Mouse (Mus musculus) limb, embryonic 11.5 days (tissue): Measurements from ENCODE around the gene Zbtb7a. TPM values are rescaled to one million over a fixed set of nuclear protein-coding genes. Genes with fewer than 3 reads are reported as not detected.

Experiments
- ATAC-seq: fragments of 200-750 bp; cut with Nextera tagmentation; 2 replicates; pipeline ENCODE4 v1.8.0; 2017; ENCODE audit warnings: low read depth; ENCODE audit not compliant: insufficient number of reproducible peaks, low FRiP score, low TSS enrichment
- DNase-seq: peaks from one replicate; pipeline ENCODE4 v3.0.0-alpha.2; 2015; ENCODE audit warnings: low spot score
- H3K27ac ChIP-seq: fragments of 300-500 bp; sonication (generic); replicated peaks from 2 replicates; pipeline ENCODE4 v1.5.1; 2014; ENCODE audit warnings: low read depth, mild to moderate bottlenecking, low read length
- H3K27me3 ChIP-seq: fragments of 300-500 bp; sonication (generic); 2 replicates; pipeline ENCODE4 v1.6.1; 2014; ENCODE audit warnings: mild to moderate bottlenecking, low read length, mixed read lengths; ENCODE audit not compliant: control insufficient read depth, insufficient read depth
- H3K36me3 ChIP-seq: fragments of 300-500 bp; sonication (generic); 2 replicates; pipeline ENCODE4 v1.6.1; 2014; ENCODE audit warnings: mild to moderate bottlenecking, low read length, moderate library complexity, mixed read lengths; ENCODE audit not compliant: control insufficient read depth, insufficient read depth
- H3K4me1 ChIP-seq: fragments of 300-500 bp; sonication (generic); 2 replicates; pipeline ENCODE4 v1.6.1; 2014; ENCODE audit warnings: low read length, mixed read lengths; ENCODE audit not compliant: control insufficient read depth, insufficient read depth
- H3K4me2 ChIP-seq: fragments of 300-500 bp; sonication (generic); 2 replicates; pipeline ENCODE4 v1.6.1; 2014; ENCODE audit warnings: low read depth, mild to moderate bottlenecking, moderate library complexity; ENCODE audit not compliant: severe bottlenecking
- H3K4me3 ChIP-seq: fragments of 300-500 bp; sonication (generic); 2 replicates; pipeline ENCODE4 v1.5.1; 2014; ENCODE audit warnings: low read depth, low read length
- H3K9ac ChIP-seq: fragments of 300-500 bp; sonication (generic); 2 replicates; pipeline ENCODE4 v1.6.1; 2014; ENCODE audit warnings: mild to moderate bottlenecking, low read length
- H3K9me3 ChIP-seq: fragments of 300-500 bp; sonication (generic); 2 replicates; pipeline ENCODE4 v1.6.1; 2016; ENCODE audit warnings: low read length; ENCODE audit not compliant: control insufficient read depth
- WGBS: fragments of 180-500 bp; shearing (Covaris S2); extraction: QIAGEN DNeasy Blood & Tissue Kit; methylation state at CpG from one replicate; pipeline ENCODE4 v1.1.7; 2014; 5-methylcytosine and 5-hydroxymethylcytosine counted together
- polyA plus RNA-seq: library from polyadenylated mRNA; unstranded; fragments of >200 nt; fragmentation: Nextera tagmentation; extraction: Ambion mirVana; gene quantifications from 2 replicates; pipeline ENCODE4 v1.2.1, GENCODE M21; 2014

Zbtb7a gene
- polyA plus RNA-seq, 1 experiment from 2014 or later = 8.4 TPM

GRCm38 (mm10) chr10:81191342-81191982, 56.4 kb downstream of the Zbtb7a start:
- H3K4me2 ChIP-seq = peak overlapping the region; percentile 78
- ATAC-seq = no peak
- peaks cover 10% of the 10 kb centered on the region for H3K36me3 ChIP-seq
- H3K4me3 ChIP-seq = no peak overlapping the region; the same call in 1 of the 2 replicates
- 87% methylated on average over 18 of the region's 18 CpGs for WGBS
- peaks cover 28% of the 10 kb centered on the region for H3K27me3 ChIP-seq
- peaks cover 12% of the 10 kb centered on the region; the same call in 1 of the 2 replicates for H3K4me1 ChIP-seq
- no peak for DNase-seq
- no peak overlapping the region for H3K9ac ChIP-seq
- no peak overlapping the region for H3K27ac ChIP-seq
- no peaks in the 10 kb centered on the region for H3K9me3 ChIP-seq

GRCm38 (mm10) chr10:81192270-81192967, 57.4 kb downstream of the Zbtb7a start:
- DNase-seq = peak; percentile 77
- Histone ChIP-seq H3K27me3 (peaks cover 29% of the 10 kb centered on the region), H3K27ac (peak overlapping the region; percentile 82), H3K36me3 (peaks cover 5% of the 10 kb centered on the region), H3K9me3 (no peaks in the 10 kb centered on the region), H3K4me3 (peak overlapping the region; percentile 57), H3K4me2 (peak overlapping the region; percentile 78), H3K4me1 (peaks cover 12% of the 10 kb centered on the region; the same call in 1 of the 2 replicates), H3K9ac (peak overlapping the region; percentile 89)
- ATAC-seq = peak; percentile 81
- 1% methylated on average over 82 of the region's 93 CpGs for WGBS

GRCm38 (mm10) chr10:81192968-81193501, 58.0 kb downstream of the Zbtb7a start:
- Histone ChIP-seq H3K4me1 (peaks cover 12% of the 10 kb centered on the region; the same call in 1 of the 2 replicates), H3K9me3 (no peaks in the 10 kb centered on the region), H3K9ac (peak overlapping the region; percentile 89), H3K4me3 (peak overlapping the region; percentile 57), H3K36me3 (peaks cover 4% of the 10 kb centered on the region; the same call in 1 of the 2 replicates), H3K27me3 (peaks cover 29% of the 10 kb centered on the region), H3K4me2 (peak overlapping the region; percentile 78), H3K27ac (no peak overlapping the region)
- DNase-seq (no peak), ATAC-seq (peak; percentile 23; the same call in 1 of the 2 replicates)
- WGBS = 5% methylated on average over 19 of the region's 19 CpGs

GRCm38 (mm10) chr10:81193991-81194774, 59.2 kb downstream of the Zbtb7a start:
- H3K9ac ChIP-seq = no peak overlapping the region
- H3K36me3 ChIP-seq = no peaks in the 10 kb centered on the region; the same call in 1 of the 2 replicates
- H3K9me3 ChIP-seq = no peaks in the 10 kb centered on the region
- ATAC-seq (no peak), DNase-seq (no peak)
- H3K4me3 ChIP-seq = no peak overlapping the region
- peaks cover 29% of the 10 kb centered on the region for H3K27me3 ChIP-seq
- H3K4me2 ChIP-seq = 0 out of 2 replicates have a peak overlapping the region, but pooled peaks have one; percentile 3
- no peak overlapping the region for H3K27ac ChIP-seq
- H3K4me1 ChIP-seq = peaks cover 12% of the 10 kb centered on the region; the same call in 1 of the 2 replicates
- WGBS = 21% methylated on average over 37 of the region's 37 CpGs

GRCm38 (mm10) chr10:81195300-81195699, 60.3 kb downstream of the Zbtb7a start:
- DNase-seq (no peak), ATAC-seq (no peak)
- H3K9me3 ChIP-seq = no peaks in the 10 kb centered on the region
- no peak overlapping the region for H3K9ac ChIP-seq
- WGBS = 61% methylated on average over 4 of the region's 4 CpGs
- no peak overlapping the region for H3K4me3 ChIP-seq
- no peaks in the 10 kb centered on the region; the same call in 1 of the 2 replicates for H3K36me3 ChIP-seq
- peaks cover 32% of the 10 kb centered on the region for H3K27me3 ChIP-seq
- H3K4me2 ChIP-seq = no peak overlapping the region
- H3K27ac ChIP-seq = no peak overlapping the region
- H3K4me1 ChIP-seq = peaks cover 12% of the 10 kb centered on the region; the same call in 1 of the 2 replicates

GRCm38 (mm10) chr10:81196470-81197065, 61.5 kb downstream of the Zbtb7a start:
- WGBS = 65% methylated on average over 11 of the region's 11 CpGs
- H3K27ac ChIP-seq = no peak overlapping the region
- H3K27me3 ChIP-seq = peaks cover 32% of the 10 kb centered on the region
- no peaks in the 10 kb centered on the region for H3K9me3 ChIP-seq
- no peak overlapping the region for H3K4me2 ChIP-seq
- H3K4me1 ChIP-seq = peaks cover 12% of the 10 kb centered on the region; the same call in 1 of the 2 replicates
- no peaks in the 10 kb centered on the region for H3K36me3 ChIP-seq
- no peak for DNase-seq
- no peak overlapping the region for H3K9ac ChIP-seq
- ATAC-seq = no peak
- no peak overlapping the region for H3K4me3 ChIP-seq

GRCm38 (mm10) chr10:81197305-81197704, 62.3 kb downstream of the Zbtb7a start:
- WGBS = 57% methylated on average over 6 of the region's 6 CpGs
- ATAC-seq = no peak
- no peak for DNase-seq
- Histone ChIP-seq H3K9ac (no peak overlapping the region), H3K4me3 (no peak overlapping the region), H3K27me3 (peaks cover 32% of the 10 kb centered on the region), H3K4me2 (no peak overlapping the region), H3K27ac (no peak overlapping the region), H3K4me1 (peaks cover 8% of the 10 kb centered on the region; the same call in 1 of the 2 replicates), H3K36me3 (no peaks in the 10 kb centered on the region), H3K9me3 (no peaks in the 10 kb centered on the region)
